Mouse (Mus musculus): ENCODE measurements at regions not wholly inside any gene's neighbourhood (a gene's known extent, or its start where the extent isn't known, plus 50 kb on each side); places are given as distances from the start of the nearest gene placed in this dataset.

DNA sequence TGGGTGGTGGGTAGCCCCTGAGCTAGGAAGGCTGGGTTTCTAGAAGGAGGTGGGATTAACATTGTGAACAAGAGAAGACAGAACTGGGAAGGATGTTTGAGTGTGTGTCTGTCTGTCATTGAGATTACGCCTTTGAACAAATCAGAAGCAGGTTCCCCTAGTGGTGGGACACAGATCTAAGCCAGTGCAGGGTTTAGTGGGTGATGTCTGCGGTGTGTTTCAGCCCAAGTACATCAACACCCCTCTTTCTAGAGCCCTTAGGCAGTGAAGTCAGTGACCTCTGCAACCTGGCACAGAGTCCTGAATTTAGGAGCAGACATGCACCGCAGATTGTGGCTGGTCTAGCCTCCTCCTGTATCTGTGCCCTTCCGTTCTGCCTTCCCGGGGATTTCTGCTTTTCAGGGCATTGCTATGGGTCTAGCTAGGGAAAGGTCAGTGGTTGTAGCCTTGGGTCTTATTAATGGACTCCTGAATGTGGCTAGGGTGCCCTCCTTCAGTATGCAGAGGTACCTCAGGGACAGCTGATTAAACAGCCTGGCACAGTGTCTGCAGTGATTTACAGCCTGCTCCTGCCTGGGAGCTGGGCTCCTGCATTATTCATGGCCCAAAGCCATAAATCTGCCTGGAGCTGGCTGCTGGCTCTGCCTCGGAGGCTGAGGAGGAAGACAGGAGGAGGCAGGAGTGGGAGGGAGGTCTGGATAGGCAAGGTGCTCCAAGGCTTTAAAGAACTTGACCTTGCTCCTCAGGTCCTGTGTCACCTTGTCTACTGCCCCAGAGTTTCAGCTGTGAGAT lies 264.3 kb downstream of the Dysf start:
- no peak overlapping the region for H3K27ac ChIP-seq (ENCODE audit: low read depth, low read length)
- no peaks in the 10 kb centered on the region; the same call in 1 of the 2 replicates for H3K4me1 ChIP-seq (replicated peaks; ENCODE audit: control insufficient read depth, insufficient read depth, low read length)
- H3K9me3 ChIP-seq (ENCODE audit: control insufficient read depth, low read length): no peaks in the 10 kb centered on the region
- no peak for ATAC-seq (replicated peaks; ENCODE audit: low FRiP score)
- no peak overlapping the region for H3K4me2 ChIP-seq
- 76% methylated on average over 6 of the region's 6 CpGs for WGBS
- H3K4me3 ChIP-seq (ENCODE audit: low read depth, low read length): no peak overlapping the region
- H3K27me3 ChIP-seq (replicated peaks; ENCODE audit: control insufficient read depth, insufficient read depth, low read length): no peaks in the 10 kb centered on the region
- no peaks in the 10 kb centered on the region for H3K36me3 ChIP-seq (ENCODE audit: control insufficient read depth, insufficient read depth, low read length)
- H3K9ac ChIP-seq (ENCODE audit: low read depth, low read length): no peak overlapping the region
- DNase-seq (ENCODE audit: low spot score): no peak

DNA sequence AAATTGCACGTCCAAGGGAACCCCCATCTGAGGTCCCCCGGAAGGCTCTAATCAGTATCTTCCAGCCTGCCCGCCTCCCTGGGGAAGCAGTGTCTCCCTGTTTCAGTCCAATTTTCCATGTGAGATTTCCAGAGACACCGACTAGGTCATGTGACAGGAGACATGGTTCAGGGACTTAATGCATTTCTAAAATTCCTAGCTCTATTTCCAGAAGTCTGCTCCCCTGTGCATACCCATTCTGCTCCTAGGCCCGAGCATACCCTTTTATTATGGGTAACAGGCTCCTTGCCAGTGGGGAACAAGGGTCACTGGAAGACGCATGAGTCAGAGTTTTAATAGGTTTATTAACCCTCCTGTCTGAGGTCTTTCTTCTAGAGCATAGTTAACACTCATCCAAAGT lies 263.6 kb downstream of the Dysf start:
- no peak overlapping the region for H3K4me3 ChIP-seq (ENCODE audit: low read depth, low read length)
- no peak for ATAC-seq (replicated peaks; ENCODE audit: low FRiP score)
- no peaks in the 10 kb centered on the region for H3K36me3 ChIP-seq (ENCODE audit: control insufficient read depth, insufficient read depth, low read length)
- H3K27me3 ChIP-seq (replicated peaks; ENCODE audit: control insufficient read depth, insufficient read depth, low read length): no peaks in the 10 kb centered on the region
- WGBS: 78% methylated on average over 6 of the region's 6 CpGs
- no peak for DNase-seq (ENCODE audit: low spot score)
- no peaks in the 10 kb centered on the region for H3K9me3 ChIP-seq (ENCODE audit: control insufficient read depth, low read length)
- no peak overlapping the region for H3K27ac ChIP-seq (ENCODE audit: low read depth, low read length)
- no peak overlapping the region for H3K9ac ChIP-seq (ENCODE audit: low read depth, low read length)
- H3K4me1 ChIP-seq (replicated peaks; ENCODE audit: control insufficient read depth, insufficient read depth, low read length): no peaks in the 10 kb centered on the region; the same call in none of the 2 replicates
- no peak overlapping the region for H3K4me2 ChIP-seq

DNA sequence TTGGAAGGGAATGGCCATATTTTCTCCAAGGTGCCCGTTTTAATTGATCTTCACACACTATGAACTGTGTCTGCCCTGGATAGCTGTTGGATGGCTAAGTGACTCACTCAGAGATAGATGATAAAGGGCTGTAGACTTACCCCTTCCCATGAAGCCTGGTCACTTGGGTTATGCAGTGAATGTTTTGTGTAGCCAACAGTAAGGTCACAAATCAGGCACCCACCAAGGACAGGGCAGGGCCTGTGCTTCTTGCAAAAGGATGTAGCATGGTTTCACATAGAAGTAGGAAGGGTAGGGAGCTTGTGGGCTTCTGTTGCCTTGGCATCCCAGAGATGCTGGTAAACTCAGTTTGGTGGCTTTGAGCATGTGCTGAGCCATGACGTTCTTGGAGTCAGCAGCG lies 263.1 kb downstream of the Dysf start:
- no peaks in the 10 kb centered on the region for H3K36me3 ChIP-seq (ENCODE audit: control insufficient read depth, insufficient read depth, low read length)
- H3K4me1 ChIP-seq (replicated peaks; ENCODE audit: control insufficient read depth, insufficient read depth, low read length): no peaks in the 10 kb centered on the region; the same call in none of the 2 replicates
- no peak overlapping the region for H3K9ac ChIP-seq (ENCODE audit: low read depth, low read length)
- no peaks in the 10 kb centered on the region for H3K27me3 ChIP-seq (replicated peaks; ENCODE audit: control insufficient read depth, insufficient read depth, low read length)
- ATAC-seq (replicated peaks; ENCODE audit: low FRiP score): no peak
- DNase-seq (ENCODE audit: low spot score): no peak
- H3K4me2 ChIP-seq: no peak overlapping the region
- WGBS: 82% methylated on average over 3 of the region's 3 CpGs
- H3K27ac ChIP-seq (ENCODE audit: low read depth, low read length): no peak overlapping the region
- no peaks in the 10 kb centered on the region for H3K9me3 ChIP-seq (ENCODE audit: control insufficient read depth, low read length)
- no peak overlapping the region for H3K4me3 ChIP-seq (ENCODE audit: low read depth, low read length)

DNA sequence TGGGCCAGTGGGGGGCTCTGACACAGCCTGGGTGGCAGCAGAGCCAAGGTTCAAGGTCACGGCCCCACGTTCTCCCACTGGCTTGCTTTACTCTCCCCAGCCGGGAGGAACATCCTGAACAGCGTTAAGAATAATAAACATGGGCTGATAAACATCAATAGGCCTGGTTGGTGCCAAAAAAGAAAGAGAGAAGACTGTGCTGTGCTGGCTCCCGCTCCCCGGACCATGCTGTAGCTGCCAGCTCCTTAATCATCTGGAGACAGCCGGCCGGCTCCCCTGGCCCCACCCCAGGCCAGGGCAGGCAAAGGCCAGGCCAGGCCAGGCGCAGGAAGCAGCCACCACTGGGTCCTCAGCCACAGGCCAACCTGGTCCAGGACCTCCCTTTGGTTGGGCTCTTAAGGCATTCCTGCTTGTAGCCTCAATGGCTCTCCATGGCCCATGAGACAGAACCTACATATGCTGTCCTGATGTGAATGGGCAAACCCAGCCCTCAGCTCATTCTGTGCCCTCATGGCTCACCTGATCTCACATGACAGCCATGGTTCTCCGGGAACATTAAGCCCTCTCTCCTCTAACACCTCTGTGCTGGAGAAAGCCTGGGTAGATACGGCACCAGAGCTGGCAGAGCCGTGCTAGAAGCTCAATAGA lies 262.3 kb downstream of the Dysf start:
- Histone ChIP-seq H3K9me3 (ENCODE audit: control insufficient read depth, low read length) (no peaks in the 10 kb centered on the region), H3K4me3 (ENCODE audit: low read depth, low read length) (no peak overlapping the region), H3K27ac (ENCODE audit: low read depth, low read length) (no peak overlapping the region), H3K36me3 (ENCODE audit: control insufficient read depth, insufficient read depth, low read length) (no peaks in the 10 kb centered on the region), H3K4me1 (replicated peaks; ENCODE audit: control insufficient read depth, insufficient read depth, low read length) (no peaks in the 10 kb centered on the region; the same call in none of the 2 replicates), H3K4me2 (no peak overlapping the region), H3K27me3 (replicated peaks; ENCODE audit: control insufficient read depth, insufficient read depth, low read length) (no peaks in the 10 kb centered on the region), H3K9ac (ENCODE audit: low read depth, low read length) (no peak overlapping the region)
- DNase-seq (ENCODE audit: low spot score): no peak
- 44% methylated on average over 12 of the region's 12 CpGs for WGBS
- ATAC-seq (replicated peaks; ENCODE audit: low FRiP score): no peak

DNA sequence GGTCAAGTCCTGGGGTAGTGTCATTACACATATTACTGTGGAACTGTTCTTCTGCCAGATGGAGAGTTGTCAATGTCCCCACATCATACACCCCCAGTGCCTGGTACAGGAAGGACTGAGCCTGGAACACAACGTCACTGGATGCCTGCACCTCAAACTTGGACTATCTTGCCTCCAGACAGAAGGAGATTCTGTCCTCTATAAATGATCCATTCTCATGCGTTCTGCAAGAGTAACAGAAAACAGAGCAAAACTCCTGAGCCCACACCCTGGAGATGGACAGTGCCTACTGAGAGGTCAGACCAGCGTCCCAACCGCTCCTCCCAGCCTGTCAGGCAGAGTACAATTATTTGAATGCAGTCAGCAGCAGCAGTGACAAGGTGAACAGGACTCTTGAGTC lies 261.1 kb downstream of the Dysf start:
- WGBS: 80% methylated on average over 4 of the region's 4 CpGs
- Histone ChIP-seq H3K27ac (ENCODE audit: low read depth, low read length) (no peak overlapping the region), H3K4me3 (ENCODE audit: low read depth, low read length) (no peak overlapping the region), H3K36me3 (ENCODE audit: control insufficient read depth, insufficient read depth, low read length) (no peaks in the 10 kb centered on the region), H3K27me3 (replicated peaks; ENCODE audit: control insufficient read depth, insufficient read depth, low read length) (no peaks in the 10 kb centered on the region), H3K9ac (ENCODE audit: low read depth, low read length) (no peak overlapping the region), H3K9me3 (ENCODE audit: control insufficient read depth, low read length) (no peaks in the 10 kb centered on the region), H3K4me2 (no peak overlapping the region), H3K4me1 (replicated peaks; ENCODE audit: control insufficient read depth, insufficient read depth, low read length) (no peaks in the 10 kb centered on the region; the same call in none of the 2 replicates)
- DNase-seq (ENCODE audit: low spot score) (no peak), ATAC-seq (replicated peaks; ENCODE audit: low FRiP score) (no peak)

DNA sequence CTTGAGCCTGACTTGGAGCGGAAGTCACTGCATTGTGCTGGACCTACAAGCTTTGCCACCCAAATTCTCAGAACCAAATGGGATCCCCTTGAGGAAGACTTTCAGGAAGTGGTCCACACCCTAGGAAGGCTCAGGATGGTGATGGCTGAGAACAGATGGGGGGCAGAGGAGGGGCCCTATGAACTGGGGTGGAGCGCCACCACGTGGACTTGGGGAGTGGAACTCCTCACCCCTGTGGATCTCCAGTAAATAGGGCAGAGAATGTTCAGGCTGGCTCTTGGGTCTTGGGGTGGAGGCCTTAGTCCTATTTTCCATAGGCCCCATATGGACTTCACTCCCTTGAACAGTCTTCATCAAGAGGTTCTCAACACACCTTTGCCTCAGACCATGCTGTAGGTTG lies 260.6 kb downstream of the Dysf start:
- no peak overlapping the region for H3K9ac ChIP-seq (ENCODE audit: low read depth, low read length)
- H3K4me3 ChIP-seq (ENCODE audit: low read depth, low read length): no peak overlapping the region
- no peak for DNase-seq (ENCODE audit: low spot score)
- H3K4me1 ChIP-seq (replicated peaks; ENCODE audit: control insufficient read depth, insufficient read depth, low read length): no peaks in the 10 kb centered on the region; the same call in none of the 2 replicates
- WGBS: 48% methylated on average over 3 of the region's 3 CpGs
- no peak overlapping the region for H3K4me2 ChIP-seq
- H3K36me3 ChIP-seq (ENCODE audit: control insufficient read depth, insufficient read depth, low read length): no peaks in the 10 kb centered on the region
- no peaks in the 10 kb centered on the region for H3K27me3 ChIP-seq (replicated peaks; ENCODE audit: control insufficient read depth, insufficient read depth, low read length)
- no peaks in the 10 kb centered on the region for H3K9me3 ChIP-seq (ENCODE audit: control insufficient read depth, low read length)
- H3K27ac ChIP-seq (ENCODE audit: low read depth, low read length): no peak overlapping the region
- ATAC-seq (replicated peaks; ENCODE audit: low FRiP score): no peak

DNA sequence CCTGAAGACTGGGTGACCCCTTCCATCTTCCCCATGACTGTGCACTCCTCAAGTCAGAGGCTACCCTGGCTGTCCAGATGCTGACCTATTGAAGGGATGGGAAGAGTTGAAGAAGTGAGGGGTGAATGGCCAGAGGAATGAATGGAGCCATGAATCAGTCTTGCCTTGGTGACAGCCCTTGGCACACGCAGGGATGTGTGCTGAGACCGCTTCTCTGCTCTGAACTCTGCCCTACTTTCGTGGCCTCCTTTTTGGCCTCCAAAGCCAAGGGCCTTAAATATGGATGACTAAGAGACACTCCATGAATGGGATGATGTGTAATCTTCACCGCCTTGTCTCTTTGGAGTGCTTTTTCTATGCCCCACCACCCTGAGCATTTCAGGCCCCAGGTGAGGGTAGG lies 259.7 kb downstream of the Dysf start:
- DNase-seq (ENCODE audit: low spot score): no peak
- 84% methylated on average over 4 of the region's 4 CpGs for WGBS
- no peak for ATAC-seq (replicated peaks; ENCODE audit: low FRiP score)

DNA sequence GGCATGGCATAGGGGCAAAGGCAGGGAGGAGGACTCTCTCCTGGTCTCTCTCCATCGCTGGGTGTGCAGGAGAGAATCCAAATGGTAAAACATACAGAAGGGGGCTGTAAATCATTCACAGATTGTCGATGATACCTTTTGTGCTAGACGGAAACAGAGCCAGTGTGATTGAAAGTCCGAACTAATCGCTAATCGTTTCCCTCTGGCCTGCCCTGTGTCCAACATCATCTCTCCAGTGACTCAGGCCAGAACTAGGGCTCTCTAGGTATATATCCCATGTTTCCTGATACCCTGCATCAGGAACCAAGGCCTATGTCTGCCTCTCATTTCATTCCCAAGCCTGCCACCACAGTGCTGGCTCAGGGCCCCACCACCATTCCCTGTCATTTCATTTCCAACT lies 259.1 kb downstream of the Dysf start:
- ATAC-seq (replicated peaks; ENCODE audit: low FRiP score) (no peak), DNase-seq (ENCODE audit: low spot score) (no peak)
- H3K36me3 ChIP-seq (ENCODE audit: control insufficient read depth, insufficient read depth, low read length): no peaks in the 10 kb centered on the region
- H3K9ac ChIP-seq (ENCODE audit: low read depth, low read length): no peak overlapping the region
- no peak overlapping the region for H3K4me3 ChIP-seq (ENCODE audit: low read depth, low read length)
- 81% methylated on average over 6 of the region's 6 CpGs for WGBS
- H3K27me3 ChIP-seq (replicated peaks; ENCODE audit: control insufficient read depth, insufficient read depth, low read length): no peaks in the 10 kb centered on the region
- H3K27ac ChIP-seq (ENCODE audit: low read depth, low read length): no peak overlapping the region
- no peak overlapping the region for H3K4me2 ChIP-seq
- no peaks in the 10 kb centered on the region for H3K9me3 ChIP-seq (ENCODE audit: control insufficient read depth, low read length)
- no peaks in the 10 kb centered on the region; the same call in none of the 2 replicates for H3K4me1 ChIP-seq (replicated peaks; ENCODE audit: control insufficient read depth, insufficient read depth, low read length)

More for the DNA sequence above, 259.7 kb downstream of the Dysf start:
- Histone ChIP-seq H3K9me3 (ENCODE audit: control insufficient read depth, low read length) (no peaks in the 10 kb centered on the region), H3K27me3 (replicated peaks; ENCODE audit: control insufficient read depth, insufficient read depth, low read length) (no peaks in the 10 kb centered on the region), H3K4me2 (no peak overlapping the region), H3K4me1 (replicated peaks; ENCODE audit: control insufficient read depth, insufficient read depth, low read length) (no peaks in the 10 kb centered on the region; the same call in none of the 2 replicates), H3K9ac (ENCODE audit: low read depth, low read length) (no peak overlapping the region), H3K27ac (ENCODE audit: low read depth, low read length) (no peak overlapping the region), H3K36me3 (ENCODE audit: control insufficient read depth, insufficient read depth, low read length) (no peaks in the 10 kb centered on the region), H3K4me3 (ENCODE audit: low read depth, low read length) (no peak overlapping the region)

DNA sequence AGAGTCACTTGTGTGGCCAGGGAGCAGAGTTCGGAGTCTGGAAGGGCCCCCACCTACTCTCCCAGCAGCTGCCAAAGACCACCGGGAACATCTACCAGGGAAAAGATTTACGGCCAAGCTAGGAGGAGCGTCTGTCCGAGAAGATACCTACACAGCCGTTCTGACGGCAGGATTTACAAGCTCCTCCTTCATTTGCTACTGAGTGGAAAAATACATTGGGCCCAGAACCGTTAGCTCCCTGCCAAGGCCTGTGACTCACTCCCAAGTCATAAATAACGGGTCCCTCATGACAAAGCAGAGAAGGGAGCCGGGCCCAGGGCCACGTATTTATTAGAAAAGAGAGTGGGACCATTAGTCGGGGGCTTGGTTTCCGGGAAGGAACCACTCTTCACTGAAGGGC lies 258.3 kb downstream of the Dysf start:
- H3K9me3 ChIP-seq (ENCODE audit: control insufficient read depth, low read length): no peaks in the 10 kb centered on the region
- no peak overlapping the region for H3K4me3 ChIP-seq (ENCODE audit: low read depth, low read length)
- no peak overlapping the region for H3K9ac ChIP-seq (ENCODE audit: low read depth, low read length)
- H3K27ac ChIP-seq (ENCODE audit: low read depth, low read length): no peak overlapping the region
- DNase-seq (ENCODE audit: low spot score) (no peak), ATAC-seq (replicated peaks; ENCODE audit: low FRiP score) (no peak)
- no peaks in the 10 kb centered on the region for H3K36me3 ChIP-seq (ENCODE audit: control insufficient read depth, insufficient read depth, low read length)
- WGBS: 59% methylated on average over 13 of the region's 13 CpGs
- no peaks in the 10 kb centered on the region for H3K27me3 ChIP-seq (replicated peaks; ENCODE audit: control insufficient read depth, insufficient read depth, low read length)
- no peaks in the 10 kb centered on the region; the same call in none of the 2 replicates for H3K4me1 ChIP-seq (replicated peaks; ENCODE audit: control insufficient read depth, insufficient read depth, low read length)
- no peak overlapping the region for H3K4me2 ChIP-seq
